Mouse (Mus musculus): ENCODE measurements around the gene C1ra.
A peak's percentile ranks its signal among the peaks of the same experiment; 100 is the strongest.
"Not testable (repeated sequence)": the region's sequence is repeated elsewhere in the genome, so short reads cannot be mapped to it uniquely, and the experiment has no call there.

Gene C1ra

GRCm38 (mm10) chr6:124544466-124544865 lies 32.3 kb downstream of the C1ra start:
- DNase-seq (ENCODE audit: low spot score in 2 of 2), result peak; percentile 17 to 19

GRCm38 (mm10) chr6:124545425-124545824 lies 33.2 kb downstream of the C1ra start:
- no peak for DNase-seq (ENCODE audit: low spot score in 2 of 2)

GRCm38 (mm10) chr6:124547979-124548378 lies 35.8 kb downstream of the C1ra start:
- not testable (repeated sequence) for DNase-seq (ENCODE audit: low spot score in 2 of 2)

GRCm38 (mm10) chr6:124549023-124549550 lies 36.9 kb downstream of the C1ra start:
- DNase-seq (ENCODE audit: low spot score in 2 of 2), result no peak

- DNase-seq (ENCODE audit: low spot score in 2 of 2), result no peak
Measured at GRCm38 (mm10) chr6:124552766-124553165, 40.6 kb downstream of the C1ra start.

GRCm38 (mm10) chr6:124555956-124556355 lies 43.8 kb downstream of the C1ra start:
- not testable (repeated sequence) for DNase-seq (ENCODE audit: low spot score in 2 of 2)

GRCm38 (mm10) chr6:124561156-124561555 lies 49.0 kb downstream of the C1ra start:
- not testable (repeated sequence) for DNase-seq (ENCODE audit: low spot score in 2 of 2)

GRCm38 (mm10) chr6:124561611-124562010 lies 49.4 kb downstream of the C1ra start:
- DNase-seq (ENCODE audit: low spot score in 2 of 2), result not testable (repeated sequence)

- DNase-seq (ENCODE audit: low spot score in 2 of 2), result peak; percentile 20 to 53
Measured at GRCm38 (mm10) chr6:124570026-124570425, 57.8 kb downstream of the C1ra start, which contains the start of gene C1rb. Gene C1rb, plus strand, starts transcription at chr6:124570294.
